10 mouse cellular contexts compared by ENCODE assay signal in the genomic region with DNA sequence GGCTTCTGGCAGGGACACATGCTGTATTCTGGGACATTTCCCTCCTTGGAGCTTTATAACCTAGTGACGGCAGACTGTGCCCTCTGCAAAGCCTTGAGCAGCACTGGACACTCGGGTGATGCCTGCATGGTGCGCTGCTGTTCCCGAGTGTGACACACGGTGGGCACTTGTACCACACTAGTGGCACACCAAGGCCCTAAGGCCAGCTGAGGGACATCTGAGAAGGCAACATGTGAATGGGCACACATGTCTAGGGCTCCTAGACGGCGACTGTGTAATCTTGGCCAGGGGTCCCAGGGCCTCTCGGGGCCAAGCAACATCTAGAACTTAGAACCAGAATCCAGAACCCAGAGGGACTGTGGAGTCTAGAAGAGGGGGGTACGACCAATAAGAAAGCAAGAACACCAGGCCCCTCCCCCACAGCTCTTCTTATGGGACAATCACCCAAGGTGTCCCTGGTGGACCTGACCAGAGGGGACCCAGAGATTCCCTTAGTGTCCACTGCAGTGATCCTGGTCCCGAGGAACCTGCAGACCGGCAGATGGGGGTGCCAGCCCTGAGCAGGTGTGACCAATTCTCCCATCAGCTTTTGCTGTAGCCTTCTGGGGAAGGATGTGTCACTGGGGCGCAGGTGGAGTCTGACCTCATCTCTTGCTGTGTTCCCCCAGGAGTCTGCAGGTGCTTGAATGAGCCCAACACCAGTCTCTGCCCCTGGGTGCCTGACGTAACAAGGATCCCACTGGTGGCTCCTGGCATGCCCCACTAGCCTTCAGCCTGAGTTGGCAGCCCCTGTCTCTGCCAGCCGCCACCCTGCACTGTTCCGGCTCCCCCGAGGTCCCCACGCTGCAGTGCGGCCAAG. TPM values are rescaled to one million over a fixed set of nuclear protein-coding genes. Genes with fewer than 3 reads are reported as not detected.
DNase-seq lines count a peak whose midpoint lies in the region; ATAC-seq and TF ChIP-seq lines count a peak whose summit lies in the region.
"Had no signal": no experiment of that assay in that cellular context is flagged by ENCODE, and none has a peak within 500 bp of the region (broad histone marks: within the 10 kb centered on the region; RNA-seq: fewer than 3 reads in every experiment).

No protein-coding gene starts in this region.

- H3K9me3 ChIP-seq in kidney, embryonic 15.5 days (replicated peaks), result no peaks in the 10 kb centered on the region
- no peaks in the 10 kb centered on the region for H3K9me3 ChIP-seq in hindbrain, embryonic 15.5 days
- no peaks in the 10 kb centered on the region for H3K9me3 ChIP-seq in midbrain, embryonic 13.5 days

- peak overlapping the region; percentile 62 for H3K27ac ChIP-seq in kidney, embryonic 15.5 days
- no peak overlapping the region; the same call in 1 of the 2 replicates for H3K27ac ChIP-seq in hindbrain, embryonic 15.5 days (replicated peaks)
- H3K27ac ChIP-seq in midbrain, embryonic 13.5 days, result no peak overlapping the region
- no peak overlapping the region for H3K27ac ChIP-seq in thymus, adult 2 months (ENCODE audit: control insufficient read depth, insufficient read depth, low read length)

- no peak for ATAC-seq in kidney, embryonic 15.5 days (replicated peaks; ENCODE audit: low FRiP score)
- ATAC-seq in hindbrain, embryonic 15.5 days (ENCODE audit: low FRiP score, low read depth), result no peak
- ATAC-seq in midbrain, embryonic 13.5 days, result no peak

- WGBS in kidney, embryonic 15.5 days, result 81% methylated on average over 18 of the region's 18 CpGs
- 71% methylated on average over 18 of the region's 18 CpGs for WGBS in hindbrain, embryonic 15.5 days
- 89% methylated on average over 18 of the region's 18 CpGs for WGBS in midbrain, embryonic 13.5 days
- WGBS in thymus, adult 2 months, result 89% methylated on average over 18 of the region's 18 CpGs

- peaks cover 41% of the 10 kb centered on the region for H3K36me3 ChIP-seq in kidney, embryonic 15.5 days
- H3K36me3 ChIP-seq in hindbrain, embryonic 15.5 days, result 0 out of 2 replicates have a peak, but pooled peaks cover 4% of the 10 kb centered on the region
- H3K36me3 ChIP-seq in midbrain, embryonic 13.5 days, result peaks cover 41% of the 10 kb centered on the region
- no peaks in the 10 kb centered on the region for H3K36me3 ChIP-seq in thymus, adult 2 months (ENCODE audit: control insufficient read depth, insufficient read depth, low read length)

- peak overlapping the region; percentile 90; the same call in 1 of the 2 replicates for H3K4me2 ChIP-seq in kidney, embryonic 15.5 days
- H3K4me2 ChIP-seq in hindbrain, embryonic 15.5 days, result peak overlapping the region; percentile 93; the same call in 1 of the 2 replicates
- H3K4me2 ChIP-seq in midbrain, embryonic 13.5 days (replicated peaks), result peak overlapping the region; percentile 91

- peak overlapping the region; percentile 100; the same call in 1 of the 2 replicates for H3K4me3 ChIP-seq in kidney, embryonic 15.5 days (replicated peaks)
- H3K4me3 ChIP-seq in hindbrain, embryonic 15.5 days, result no peak overlapping the region
- H3K4me3 ChIP-seq in midbrain, embryonic 13.5 days (replicated peaks), result peak overlapping the region; percentile 81; the same call in 1 of the 2 replicates
- H3K4me3 ChIP-seq in thymus, adult 2 months (ENCODE audit: control insufficient read depth, insufficient read depth, low read length), result no peak overlapping the region

- H3K4me1 ChIP-seq in kidney, embryonic 15.5 days, result peaks cover 84% of the 10 kb centered on the region
- H3K4me1 ChIP-seq in hindbrain, embryonic 15.5 days (replicated peaks), result peaks cover 64% of the 10 kb centered on the region
- peaks cover 73% of the 10 kb centered on the region for H3K4me1 ChIP-seq in midbrain, embryonic 13.5 days (replicated peaks)
- peaks cover 15% of the 10 kb centered on the region for H3K4me1 ChIP-seq in thymus, adult 2 months (replicated peaks; ENCODE audit: control insufficient read depth, insufficient read depth, low read length)

- H3K9ac ChIP-seq in kidney, embryonic 15.5 days, result peak overlapping the region; percentile 8; the same call in 1 of the 2 replicates
- no peak overlapping the region for H3K9ac ChIP-seq in hindbrain, embryonic 15.5 days
- H3K9ac ChIP-seq in midbrain, embryonic 13.5 days (replicated peaks), result peak overlapping the region; percentile 3; the same call in 1 of the 2 replicates

- no peak for TF ChIP-seq POLR2A in thymus, adult 2 months (IDR thresholded peaks at IDR 0.05; ENCODE audit: control insufficient read depth, extremely low read depth, insufficient read depth, low read length, poor library complexity)

- DNase-seq in cerebellum, adult 11 months, result peak; percentile 30
- no peak for DNase-seq in cerebellum, postnatal 14 days
- DNase-seq in kidney, postnatal 25 days, result no peak
- no peak for DNase-seq in urinary bladder, postnatal 10 days (ENCODE audit: low spot score)
- DNase-seq in thymus, adult 2 months, result no peak
- DNase-seq: adrenal gland, postnatal 36 days had no signal

- TF ChIP-seq CTCF in thymus, adult 2 months (IDR thresholded peaks at IDR 0.05; ENCODE audit: borderline replicate concordance, control insufficient read depth, extremely low read depth, insufficient read depth, low read length, poor library complexity), result no peak

- H3K27me3 ChIP-seq in kidney, embryonic 15.5 days, result no peaks in the 10 kb centered on the region
- H3K27me3 ChIP-seq in hindbrain, embryonic 15.5 days, result no peaks in the 10 kb centered on the region
- H3K27me3 ChIP-seq in midbrain, embryonic 13.5 days, result no peaks in the 10 kb centered on the region
- H3K27me3 ChIP-seq in thymus, adult 2 months (ENCODE audit: control insufficient read depth, insufficient read depth, low read length), result no peaks in the 10 kb centered on the region

RNA-seq across cellular contexts. Expression of a gene that starts 3.4 kb away (rescaled TPM):
- 7.3 and 7.4 TPM in 2 replicates for polyA plus RNA-seq in kidney, embryonic 15.5 days (2015; fragmentation: Nextera tagmentation; extraction: Ambion mirVana)
- polyA plus RNA-seq in hindbrain, embryonic 15.5 days (2015; fragmentation: Nextera tagmentation; extraction: Ambion mirVana), result 2.9 and 3.2 TPM in 2 replicates
- 3.8 and 3.9 TPM in 2 replicates for polyA plus RNA-seq in midbrain, embryonic 13.5 days (2015; fragmentation: Nextera tagmentation; extraction: Ambion mirVana)
- 12.5 and 13.5 TPM in 2 replicates for polyA plus RNA-seq in thymus, adult 2 months (2012; rRNA removed)

RNA-seq across cellular contexts. Expression of a gene that starts 9.2 kb away (rescaled TPM):
- polyA plus RNA-seq in kidney, embryonic 15.5 days (2015; fragmentation: Nextera tagmentation; extraction: Ambion mirVana), result 142 and 155 TPM in 2 replicates
- polyA plus RNA-seq in hindbrain, embryonic 15.5 days (2015; fragmentation: Nextera tagmentation; extraction: Ambion mirVana), result 258 and 289 TPM in 2 replicates
- polyA plus RNA-seq in midbrain, embryonic 13.5 days (2015; fragmentation: Nextera tagmentation; extraction: Ambion mirVana), result 231 TPM in 2 replicates
- polyA plus RNA-seq in thymus, adult 2 months (2012; rRNA removed), result 279 and 303 TPM in 2 replicates

RNA-seq across cellular contexts. Expression of a gene that starts 13.4 kb away (rescaled TPM):
- 0.71 and 1.2 TPM in 2 replicates for polyA plus RNA-seq in kidney, embryonic 15.5 days (2015; fragmentation: Nextera tagmentation; extraction: Ambion mirVana)
- polyA plus RNA-seq in hindbrain, embryonic 15.5 days (2015; fragmentation: Nextera tagmentation; extraction: Ambion mirVana), result 2.7 and 3.1 TPM in 2 replicates
- 2.2 and 2.3 TPM in 2 replicates for polyA plus RNA-seq in midbrain, embryonic 13.5 days (2015; fragmentation: Nextera tagmentation; extraction: Ambion mirVana)
- polyA plus RNA-seq in thymus, adult 2 months (2012; rRNA removed), result 5.8 and 7.5 TPM in 2 replicates

RNA-seq across cellular contexts. Expression of a gene that starts 19.5 kb away (rescaled TPM):
- 0.96 and 14.1 TPM in 2 replicates for polyA plus RNA-seq in kidney, embryonic 15.5 days (2015; fragmentation: Nextera tagmentation; extraction: Ambion mirVana)
- polyA plus RNA-seq in hindbrain, embryonic 15.5 days (2015; fragmentation: Nextera tagmentation; extraction: Ambion mirVana), result 3.0 TPM in 1 of 2 replicates, not detected in the other
- 17.5 and 34.1 TPM in 2 replicates for polyA plus RNA-seq in midbrain, embryonic 13.5 days (2015; fragmentation: Nextera tagmentation; extraction: Ambion mirVana)
- polyA plus RNA-seq in thymus, adult 2 months (2012; rRNA removed), result not detected in 2 replicates
- polyA plus RNA-seq: frontal cortex, adult 2 months had no signal

RNA-seq across cellular contexts. Expression of a gene that starts 21.5 kb away (rescaled TPM):
- polyA plus RNA-seq in kidney, embryonic 15.5 days (2015; fragmentation: Nextera tagmentation; extraction: Ambion mirVana), result 59.6 and 70.7 TPM in 2 replicates
- 51.2 and 54.2 TPM in 2 replicates for polyA plus RNA-seq in hindbrain, embryonic 15.5 days (2015; fragmentation: Nextera tagmentation; extraction: Ambion mirVana)
- polyA plus RNA-seq in midbrain, embryonic 13.5 days (2015; fragmentation: Nextera tagmentation; extraction: Ambion mirVana), result 62.9 and 69.1 TPM in 2 replicates
- 103 and 121 TPM in 2 replicates for polyA plus RNA-seq in thymus, adult 2 months (2012; rRNA removed)

Comparison
In these comparisons a context has a peak if more than half of its experiments do, and no peak if none do; other contexts are left out.
1. H3K4me3 ChIP-seq: peak in kidney, embryonic 15.5 days (single experiment) and midbrain, embryonic 13.5 days (single experiment); none in hindbrain, embryonic 15.5 days (single experiment) and thymus, adult 2 months (single experiment).
2. Peak in every context shown above with its lines, with median percentiles within 50 percentile points of each other: H3K4me2 ChIP-seq.